ENCODE assay signal across 13 mouse cellular contexts in genomic region chr5:73119969-73120725, GRCm38 (mm10).
A peak's percentile ranks its signal among the peaks of the same experiment; 100 is the strongest.
DNase-seq lines count a peak whose midpoint lies in the region; ATAC-seq and TF ChIP-seq lines count a peak whose summit lies in the region.
"Had no signal": no experiment of that assay in that cellular context is flagged by ENCODE, and none has a peak within 500 bp of the region (broad histone marks: within the 10 kb centered on the region; RNA-seq: fewer than 3 reads in every experiment).

No protein-coding gene starts in this region.

- DNase-seq in kidney, adult 11 months = peak; percentile 26
- DNase-seq in kidney, postnatal 14 days = peak; percentile 39
- no peak for DNase-seq in cerebellum, adult 9-11 months
- DNase-seq in cerebellum, adult 2 months = no peak
- DNase-seq: cerebellum, postnatal 14 days; gastrocnemius, adult 2 months; heart, adult 18-20 months; liver, embryonic 13.5 days had no signal

- no peak for TF ChIP-seq POLR2A in cortical plate, adult 2 months (IDR thresholded peaks at IDR 0.05; ENCODE audit: extremely low read depth, insufficient read depth, low read length)
- no peak for TF ChIP-seq POLR2A in cerebellum, adult 2 months (IDR thresholded peaks at IDR 0.05; ENCODE audit: borderline replicate concordance, insufficient read depth, low read length)

- no peak overlapping the region for H3K4me2 ChIP-seq in kidney, embryonic 14.5 days (replicated peaks; ENCODE audit: low read depth, low read length)
- H3K4me2 ChIP-seq in intestine, postnatal 0 days (replicated peaks; ENCODE audit: low read depth) = no peak overlapping the region
- H3K4me2 ChIP-seq in forebrain, embryonic 16.5 days (ENCODE audit: low read length) = no peak overlapping the region
- H3K4me2 ChIP-seq: forebrain, embryonic 13.5 days; liver, embryonic 13.5 days had no signal

- 75% methylated on average over 13 of the region's 13 CpGs for WGBS in kidney, embryonic 14.5 days
- 68% methylated on average over 13 of the region's 13 CpGs for WGBS in intestine, postnatal 0 days
- WGBS in cerebellum, adult 2 months = 88% methylated on average over 13 of the region's 13 CpGs
- 94% methylated on average over 13 of the region's 13 CpGs for WGBS in forebrain, embryonic 16.5 days

- H3K4me3 ChIP-seq in kidney, embryonic 14.5 days (ENCODE audit: low read length) = no peak overlapping the region
- H3K4me3 ChIP-seq in cortical plate, adult 2 months (ENCODE audit: insufficient read depth, low read length) = no peak overlapping the region
- H3K4me3 ChIP-seq in intestine, postnatal 0 days (ENCODE audit: low read depth, low read length) = no peak overlapping the region
- H3K4me3 ChIP-seq in cerebellum, adult 2 months (replicated peaks; ENCODE audit: insufficient read depth, low read depth, low read length) = no peak overlapping the region
- no peak overlapping the region for H3K4me3 ChIP-seq in forebrain, embryonic 16.5 days (replicated peaks; ENCODE audit: low read length)
- H3K4me3 ChIP-seq: forebrain, embryonic 13.5 days; gastrocnemius, adult 2 months; liver, embryonic 13.5 days had no signal

- no peak overlapping the region for H3K27ac ChIP-seq in kidney, embryonic 14.5 days (ENCODE audit: low read depth, low read length)
- 0 out of 2 replicates have a peak overlapping the region, but pooled peaks have one; percentile 12 for H3K27ac ChIP-seq in cortical plate, adult 2 months (ENCODE audit: insufficient read depth, low read length)
- H3K27ac ChIP-seq in intestine, postnatal 0 days (ENCODE audit: low read depth, low read length) = no peak overlapping the region
- H3K27ac ChIP-seq in cerebellum, adult 2 months (ENCODE audit: insufficient read depth, low read length) = no peak overlapping the region
- no peak overlapping the region for H3K27ac ChIP-seq in forebrain, embryonic 16.5 days (ENCODE audit: low read length)
- H3K27ac ChIP-seq: forebrain, embryonic 13.5 days; gastrocnemius, adult 2 months; liver, embryonic 13.5 days had no signal

- H3K9me3 ChIP-seq in kidney, embryonic 14.5 days (ENCODE audit: control insufficient read depth, low read length) = no peaks in the 10 kb centered on the region
- H3K9me3 ChIP-seq in intestine, postnatal 0 days (ENCODE audit: control insufficient read depth) = no peaks in the 10 kb centered on the region
- no peaks in the 10 kb centered on the region for H3K9me3 ChIP-seq in forebrain, embryonic 16.5 days (ENCODE audit: control insufficient read depth, low read length)
- H3K9me3 ChIP-seq: forebrain, embryonic 13.5 days; liver, embryonic 13.5 days had no signal

- H3K36me3 ChIP-seq in kidney, embryonic 14.5 days (ENCODE audit: control insufficient read depth, insufficient read depth, low read length) = peaks cover 15% of the 10 kb centered on the region; the same call in 1 of the 2 replicates
- H3K36me3 ChIP-seq in intestine, postnatal 0 days (ENCODE audit: control insufficient read depth, insufficient read depth) = peaks cover 41% of the 10 kb centered on the region
- H3K36me3 ChIP-seq in forebrain, embryonic 16.5 days (ENCODE audit: control insufficient read depth, insufficient read depth) = peaks cover 6% of the 10 kb centered on the region; the same call in 1 of the 2 replicates

- no peaks in the 10 kb centered on the region for H3K4me1 ChIP-seq in kidney, embryonic 14.5 days (ENCODE audit: control insufficient read depth, insufficient read depth, low read length)
- no peaks in the 10 kb centered on the region; the same call in 1 of the 2 replicates for H3K4me1 ChIP-seq in cortical plate, adult 2 months (ENCODE audit: control insufficient read depth, insufficient read depth, low read length)
- no peaks in the 10 kb centered on the region for H3K4me1 ChIP-seq in intestine, postnatal 0 days (replicated peaks; ENCODE audit: control insufficient read depth, insufficient read depth, low read length)
- no peaks in the 10 kb centered on the region for H3K4me1 ChIP-seq in cerebellum, adult 2 months (ENCODE audit: control insufficient read depth, insufficient read depth, low read length)
- no peaks in the 10 kb centered on the region for H3K4me1 ChIP-seq in forebrain, embryonic 16.5 days (replicated peaks; ENCODE audit: control insufficient read depth, insufficient read depth, low read length)
- H3K4me1 ChIP-seq: forebrain, embryonic 13.5 days had no signal

- no peak for ATAC-seq in kidney, embryonic 14.5 days (ENCODE audit: low FRiP score, low TSS enrichment)
- ATAC-seq in intestine, postnatal 0 days = peak; percentile 80
- ATAC-seq in forebrain, embryonic 16.5 days = no peak
- ATAC-seq: forebrain, embryonic 13.5 days had no signal

- no peaks in the 10 kb centered on the region for H3K27me3 ChIP-seq in kidney, embryonic 14.5 days (ENCODE audit: control insufficient read depth, insufficient read depth, low read length)
- no peaks in the 10 kb centered on the region for H3K27me3 ChIP-seq in intestine, postnatal 0 days (replicated peaks; ENCODE audit: control insufficient read depth, insufficient read depth, low read length)
- H3K27me3 ChIP-seq in cerebellum, adult 2 months (ENCODE audit: control insufficient read depth, insufficient read depth, low read length) = no peaks in the 10 kb centered on the region
- no peaks in the 10 kb centered on the region for H3K27me3 ChIP-seq in forebrain, embryonic 16.5 days (replicated peaks; ENCODE audit: control insufficient read depth, insufficient read depth, low read length)
- H3K27me3 ChIP-seq: forebrain, embryonic 13.5 days; liver, embryonic 13.5 days had no signal

- no peak for TF ChIP-seq CTCF in cortical plate, adult 2 months (IDR thresholded peaks at IDR 0.05; ENCODE audit: extremely low read depth, insufficient read depth, low read length)
- peak; percentile 62 for TF ChIP-seq CTCF in intestine, postnatal 0 days (IDR thresholded peaks at IDR 0.05; ENCODE audit: low read depth)
- no peak for TF ChIP-seq CTCF in cerebellum, adult 2 months (IDR thresholded peaks at IDR 0.05; ENCODE audit: borderline replicate concordance, insufficient read depth, low read depth, low read length)

- H3K9ac ChIP-seq in kidney, embryonic 14.5 days (ENCODE audit: low read depth, low read length) = no peak overlapping the region
- H3K9ac ChIP-seq in intestine, postnatal 0 days (ENCODE audit: low read depth, low read length) = no peak overlapping the region
- no peak overlapping the region for H3K9ac ChIP-seq in forebrain, embryonic 16.5 days (replicated peaks; ENCODE audit: low read depth, low read length)
- H3K9ac ChIP-seq: forebrain, embryonic 13.5 days; liver, embryonic 13.5 days had no signal

Comparison
In these comparisons a context has a peak if more than half of its experiments do, and no peak if none do; other contexts are left out.
1. DNase-seq: peak in kidney, adult 11 months (single experiment) and kidney, postnatal 14 days (single experiment); none in cerebellum, adult 9-11 months (single experiment) and cerebellum, adult 2 months (0 of 2).